Mouse (Mus musculus) naive thymus-derived CD4-positive, alpha-beta T cell, adult 2 months (primary cell): ENCODE measurements around the gene Castor1.

ENCODE experiments used
- DNase-seq: peaks from one replicate; pipeline ENCODE4 v3.0.0-alpha.2; 2011; ENCODE audit warnings: low read depth

Castor1 gene

GRCm38 (mm10) chr11:4206563-4206962, 11.5 kb upstream of the Castor1 start:
- DNase-seq, result peak; percentile 79

DNA sequence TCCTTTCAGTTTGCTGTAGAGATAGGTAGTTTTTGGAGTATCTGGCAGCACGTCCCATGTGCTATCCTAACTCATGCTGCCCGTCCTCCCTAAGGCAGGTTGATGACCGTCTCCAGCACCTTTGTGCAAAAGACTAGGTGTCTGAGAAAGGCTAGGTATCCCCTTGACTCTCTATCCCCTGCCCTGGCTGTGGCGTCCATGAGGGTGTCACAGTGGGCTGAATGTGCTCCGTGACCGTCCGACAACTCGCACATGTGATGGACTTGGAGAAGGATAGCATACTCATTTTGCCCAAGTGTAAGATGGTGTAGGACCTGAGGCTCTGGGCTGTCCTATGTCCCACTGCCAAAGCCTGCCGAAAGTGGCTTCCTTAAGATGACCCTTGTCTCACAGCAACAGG, 10.4 kb upstream of the Castor1 start:
- no peak for DNase-seq

DNA sequence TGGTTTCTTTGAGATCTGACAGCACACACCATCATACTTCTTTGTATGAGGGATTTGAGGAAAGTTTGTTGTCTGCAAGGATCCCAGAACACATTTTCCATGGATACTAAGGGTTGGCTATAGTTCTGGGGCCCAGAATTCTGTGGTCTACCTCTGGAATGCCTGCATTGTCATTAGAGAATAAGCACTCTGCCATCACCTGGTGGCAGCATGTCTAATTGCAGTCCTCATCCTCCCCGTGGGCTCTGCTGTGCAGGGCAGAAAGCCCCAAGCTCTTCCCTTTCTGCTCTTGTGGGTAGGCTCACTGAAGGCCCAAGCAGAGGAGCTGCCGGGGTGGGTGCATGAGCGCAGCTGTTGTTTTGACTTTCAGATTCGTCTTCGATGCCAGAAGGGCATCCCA, 8.5 kb upstream of the Castor1 start:
- DNase-seq, result no peak

DNA sequence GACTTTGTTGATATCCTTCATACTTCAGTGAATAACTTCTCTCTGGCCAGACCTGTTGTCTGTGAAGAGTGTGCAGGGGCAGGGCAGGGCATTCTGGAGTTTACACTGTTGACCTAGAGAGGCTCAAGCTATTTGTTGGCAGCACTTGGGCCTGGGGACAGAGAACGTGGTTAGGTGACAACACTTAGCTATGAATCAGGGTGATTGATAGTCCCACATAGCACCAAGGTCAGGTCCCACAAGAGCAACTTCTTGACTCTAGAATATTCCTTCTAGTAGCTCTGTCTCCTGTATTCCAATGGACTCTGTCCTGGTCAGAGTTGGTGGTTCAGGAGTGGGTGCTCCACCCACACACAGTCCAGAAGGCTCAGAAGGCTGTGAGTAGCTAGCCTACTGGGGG, 7.2 kb upstream of the Castor1 start:
- no peak for DNase-seq

GRCm38 (mm10) chr11:4213107-4213506, 4.9 kb upstream of the Castor1 start:
- no peak for DNase-seq

DNA sequence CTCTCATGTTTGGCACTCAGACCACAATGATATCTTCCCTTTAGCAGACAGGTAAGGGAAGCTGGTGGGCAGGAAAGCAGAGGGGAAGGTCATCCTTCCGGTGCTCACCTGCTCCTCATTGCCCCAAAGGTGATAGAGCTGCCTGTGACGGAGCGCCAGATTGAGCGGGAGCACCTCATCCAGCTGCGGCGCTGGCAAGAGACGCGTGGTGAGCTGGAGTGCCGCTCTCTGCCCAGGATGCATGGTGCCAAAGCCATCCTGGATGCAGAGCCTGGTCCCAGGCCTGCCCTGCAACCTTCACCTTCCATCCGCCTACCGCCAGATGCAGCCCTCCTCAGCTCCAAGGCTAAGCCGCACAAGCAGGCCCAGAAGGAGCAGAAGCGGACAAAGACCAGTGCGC, 3.5 kb upstream of the Castor1 start:
- DNase-seq, result no peak

- no peak for DNase-seq
Measured at GRCm38 (mm10) chr11:4215061-4215460, 3.0 kb upstream of the Castor1 start.

DNA sequence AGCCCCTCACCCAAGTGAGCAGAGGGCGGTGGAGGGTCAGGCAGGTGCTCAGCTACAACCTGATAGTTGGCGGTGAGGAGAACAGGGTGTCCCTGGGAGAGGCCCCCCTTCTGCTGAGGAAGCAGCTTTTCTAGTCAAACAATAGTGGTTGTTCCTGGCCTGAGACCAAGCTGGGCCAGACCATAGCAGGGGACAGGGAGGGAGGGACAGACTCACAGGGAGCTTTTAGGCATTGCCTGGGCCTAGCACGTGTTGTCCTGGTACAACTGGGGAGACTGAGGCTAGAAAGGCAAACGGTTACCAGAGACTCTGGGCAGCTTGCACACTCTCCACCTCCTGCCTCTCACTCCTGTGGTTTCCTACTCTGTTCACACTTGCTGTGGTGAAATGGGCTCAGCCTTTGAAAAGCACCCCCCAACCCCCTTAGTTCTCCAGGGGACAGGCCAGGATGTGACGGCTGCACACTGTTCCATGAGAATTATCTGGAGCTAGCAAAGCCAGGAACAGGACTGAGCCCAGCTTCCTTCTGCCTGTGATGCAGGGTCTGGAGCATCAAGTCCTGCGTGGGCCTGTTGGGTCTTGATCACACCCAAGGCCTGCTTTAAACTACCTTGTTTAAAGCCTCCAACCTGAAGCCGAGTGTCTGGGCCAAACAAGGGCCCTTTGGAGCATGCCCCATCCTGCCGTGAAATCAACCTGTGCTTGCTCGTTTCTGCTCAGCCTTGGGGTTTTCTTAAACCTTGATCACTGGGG, 1.6 kb upstream of the Castor1 start:
- no peak for DNase-seq

DNA sequence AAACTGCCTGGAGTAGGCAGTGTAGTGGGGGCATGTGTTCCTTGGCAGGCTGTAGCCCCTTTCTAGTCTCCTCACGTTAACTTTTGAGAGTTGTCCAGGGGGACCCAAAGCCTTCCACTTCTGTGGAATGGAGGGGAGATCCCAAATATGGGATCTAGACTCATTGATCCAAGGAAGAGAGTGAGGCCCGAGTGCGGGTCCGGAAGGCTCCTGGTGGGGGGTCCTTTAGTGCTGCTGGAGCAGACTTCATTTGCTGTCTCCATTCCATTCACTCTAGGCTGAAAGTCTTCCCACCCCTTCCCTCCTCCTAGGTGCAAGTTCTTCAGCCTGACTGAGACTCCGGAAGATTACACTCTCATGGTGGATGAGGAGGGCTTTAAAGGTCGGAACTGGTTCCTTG, 612 bp downstream of the Castor1 start:
- DNase-seq, result peak; percentile 26

- peak; percentile 62 for DNase-seq
Measured at GRCm38 (mm10) chr11:4219317-4219751, 1.3 kb downstream of the Castor1 start.

- no peak for DNase-seq
Measured at GRCm38 (mm10) chr11:4219908-4220307, 1.9 kb downstream of the Castor1 start.

DNA sequence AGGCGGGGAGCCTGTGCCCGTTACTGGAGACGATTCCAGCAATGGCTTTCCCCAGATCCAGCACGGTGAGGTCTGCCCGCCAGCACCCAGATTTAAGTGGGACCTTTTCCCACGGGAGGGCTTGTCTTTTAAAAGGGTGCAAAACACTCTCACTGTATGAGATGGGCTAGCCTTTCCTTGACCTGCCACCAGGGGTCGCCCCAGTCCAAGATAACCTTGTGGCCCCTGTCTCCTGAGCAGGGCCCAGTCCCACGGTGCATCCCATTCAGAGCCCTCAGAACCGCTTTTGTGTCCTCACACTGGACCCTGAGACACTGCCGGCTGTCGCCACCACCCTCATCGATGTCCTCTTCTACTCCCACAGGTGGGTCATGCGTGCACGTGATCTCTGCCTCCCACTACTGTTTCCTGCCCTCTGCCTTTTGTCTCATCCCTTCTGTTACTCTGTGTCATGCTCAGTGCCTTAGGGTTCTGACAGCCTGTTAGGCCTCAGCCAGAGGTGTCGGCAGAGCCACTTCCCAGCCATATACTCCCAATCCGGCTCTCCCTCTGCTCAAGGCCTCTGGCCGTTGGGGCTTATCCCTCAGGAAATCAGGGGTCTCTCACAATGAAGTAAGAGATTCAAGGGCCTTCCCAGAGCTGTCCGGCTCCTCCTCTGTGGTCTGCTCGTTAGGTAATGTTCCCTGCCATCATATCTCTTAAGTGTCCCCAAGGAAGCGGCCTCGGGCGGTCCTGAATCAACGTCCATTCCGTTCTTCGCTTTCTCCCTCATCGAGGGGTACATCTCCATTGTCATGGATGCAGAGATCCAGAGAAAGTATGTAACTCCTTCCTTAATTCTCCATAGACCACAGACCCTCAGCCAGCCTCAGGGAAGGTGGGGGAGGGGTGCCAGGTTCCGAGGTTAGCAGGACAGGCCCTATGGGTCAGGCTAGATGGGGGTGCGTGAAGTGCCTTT, 2.7 kb downstream of the Castor1 start:
- DNase-seq, result peak; percentile 91

- no peak for DNase-seq
Measured at GRCm38 (mm10) chr11:4222046-4222950, 4.3 kb downstream of the Castor1 start.

DNA sequence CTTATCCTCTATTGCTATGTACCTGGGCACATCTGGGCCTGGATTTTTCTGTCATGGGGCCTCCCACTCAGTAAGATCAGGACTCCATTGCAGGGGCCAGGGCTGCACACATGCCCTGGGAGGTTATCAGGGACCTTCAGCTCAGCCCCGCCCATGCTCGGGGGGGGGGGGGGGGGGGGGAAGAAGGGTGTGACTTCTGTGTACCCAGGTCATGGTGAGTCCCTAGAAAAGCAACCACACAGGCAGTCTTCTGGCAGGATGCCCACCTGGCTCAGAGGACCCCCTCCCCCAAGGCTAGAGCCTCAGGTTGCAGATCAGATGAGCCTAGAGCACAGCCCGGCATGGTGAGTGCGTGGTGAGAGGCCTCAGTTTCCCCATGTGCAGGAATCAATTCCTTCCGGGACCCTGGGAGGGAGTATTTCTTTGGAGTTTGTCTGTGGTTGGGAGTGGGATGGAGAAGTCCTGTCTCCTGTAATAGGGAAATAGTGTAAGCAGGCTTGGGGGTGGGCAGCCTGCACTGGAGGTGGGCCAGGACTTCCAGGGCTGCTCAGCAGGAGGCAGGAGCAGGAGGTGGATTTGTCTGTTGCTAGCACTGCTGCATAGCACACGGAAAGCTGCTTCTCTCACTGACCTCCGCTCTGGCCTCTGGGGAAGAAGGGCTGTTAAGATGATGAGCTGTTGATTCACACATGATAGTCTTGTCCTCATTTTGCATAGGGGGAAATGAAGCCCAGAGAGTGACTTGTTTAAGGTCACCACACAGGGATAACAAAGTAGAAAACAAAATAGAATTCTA, 5.6 kb downstream of the Castor1 start:
- DNase-seq, result no peak

DNA sequence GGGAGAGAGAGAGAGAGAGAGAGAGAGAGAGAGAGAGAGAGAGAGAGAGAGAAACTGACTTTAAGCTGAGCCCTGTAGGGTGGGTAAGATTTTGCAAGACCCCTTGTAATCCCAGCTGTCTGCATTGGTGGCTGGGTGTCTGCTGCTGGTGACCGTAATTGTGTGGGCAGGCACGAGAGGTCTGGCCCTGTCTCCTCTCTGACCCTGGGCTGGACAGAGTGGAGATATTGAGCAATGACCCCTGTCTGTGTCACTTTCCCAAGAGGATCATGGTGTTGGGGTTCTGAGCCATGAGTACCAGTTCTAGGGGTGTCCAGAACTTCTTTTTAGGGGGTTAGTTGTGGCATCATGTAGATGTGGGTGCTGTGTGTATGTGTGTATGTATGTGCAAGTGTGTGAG, 6.2 kb downstream of the Castor1 start:
- DNase-seq, result no peak

DNA sequence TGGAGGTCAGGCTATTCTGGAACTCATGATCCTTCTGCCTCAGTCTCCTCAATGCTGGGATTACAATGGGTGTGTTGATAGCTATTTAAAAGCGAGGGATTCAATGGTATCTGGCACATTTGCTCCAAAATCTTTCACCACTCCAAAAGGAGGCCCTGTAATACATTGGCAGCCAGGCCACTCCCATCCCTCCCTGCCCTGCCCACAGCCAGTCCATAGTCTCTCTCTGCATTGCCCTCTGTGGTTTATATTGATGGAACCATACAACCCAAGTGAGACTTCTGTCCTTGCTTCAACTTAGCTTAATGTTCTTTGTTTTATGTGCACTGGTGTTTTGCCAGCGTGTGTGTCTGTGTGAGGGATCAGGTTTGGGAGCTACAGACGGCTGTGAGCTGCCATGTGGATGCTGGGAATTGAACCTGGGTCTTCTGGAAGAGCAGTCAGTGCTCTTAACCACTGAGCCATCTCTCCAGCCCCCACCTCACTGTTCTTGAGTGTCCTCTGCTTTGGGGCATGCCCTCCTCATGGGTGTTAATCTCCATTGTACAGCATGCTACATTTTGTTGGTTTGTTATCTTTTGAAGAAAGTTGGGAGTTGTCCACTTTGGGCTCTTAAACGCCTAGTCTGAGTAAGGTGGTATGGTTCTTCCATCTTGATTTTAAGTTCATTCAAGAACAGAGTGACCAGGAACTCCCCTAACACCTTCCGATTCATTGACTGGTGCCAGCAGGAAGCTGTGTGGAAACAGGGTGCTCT, 8.7 kb downstream of the Castor1 start:
- no peak for DNase-seq

DNA sequence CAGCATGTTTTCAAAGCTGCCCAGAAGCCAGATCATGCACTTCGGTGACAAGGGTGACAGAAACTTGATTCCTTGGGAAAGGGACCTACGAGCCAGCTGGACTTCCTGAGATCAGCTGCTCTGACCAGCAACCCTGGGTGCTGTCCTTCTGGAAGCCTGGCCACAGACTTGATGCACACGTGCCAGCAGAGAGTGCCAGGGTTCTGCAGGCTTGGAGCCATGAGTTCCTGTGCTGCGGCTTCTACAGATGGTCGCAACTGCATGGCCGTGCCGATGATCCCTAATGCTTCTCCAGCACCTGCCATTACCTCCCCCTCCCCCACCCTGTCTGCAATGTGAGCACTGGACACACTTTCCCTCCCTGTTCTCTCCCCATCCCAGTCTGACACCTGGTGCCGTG, 10.4 kb downstream of the Castor1 start:
- no peak for DNase-seq

GRCm38 (mm10) chr11:4229841-4230240, 11.8 kb downstream of the Castor1 start:
- no peak for DNase-seq

DNA sequence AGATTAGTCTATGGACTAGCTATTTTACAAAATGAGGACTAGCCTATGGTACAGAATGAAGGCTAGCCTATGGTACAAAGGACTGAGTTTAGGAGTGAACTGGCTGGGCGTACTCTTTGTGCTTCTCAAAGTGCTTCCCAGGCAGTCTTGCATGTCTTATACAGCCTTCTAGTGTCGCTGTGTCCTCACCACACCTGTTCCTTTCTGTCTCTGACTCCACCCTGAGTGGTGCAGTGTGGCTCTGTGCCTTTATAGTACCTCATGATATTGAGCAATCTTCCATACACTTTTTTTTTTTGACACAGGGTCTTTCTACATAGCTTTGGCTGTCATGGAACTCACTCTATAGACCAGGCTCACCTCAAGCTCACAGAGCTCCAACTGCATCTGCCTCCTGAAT, 13.4 kb downstream of the Castor1 start:
- DNase-seq, result no peak

DNA sequence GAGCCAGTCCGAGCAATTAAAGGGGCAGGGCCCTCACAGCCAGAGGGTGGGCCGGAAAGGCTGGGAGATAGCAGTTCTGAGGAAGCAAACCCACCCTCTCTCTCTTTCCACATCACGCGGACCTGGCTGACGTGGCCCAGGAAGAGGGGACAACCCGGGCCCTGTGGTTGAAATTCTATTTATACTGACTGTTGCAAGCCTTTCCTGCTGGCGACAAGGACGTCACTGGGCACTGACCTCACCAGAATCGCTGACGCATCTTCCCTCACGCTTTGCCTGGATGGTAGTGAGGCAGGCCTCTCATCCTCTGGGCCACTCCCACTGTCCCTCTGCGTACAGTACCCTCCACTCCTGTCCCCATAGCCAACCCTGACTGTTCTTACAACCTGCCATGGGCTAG, 14.6 kb downstream of the Castor1 start:
- DNase-seq, result no peak
